ENCODE assay signal across 9 mouse cellular contexts in genomic region chr14:33734446-33735043, GRCm38 (mm10).
DNase-seq lines count a peak whose midpoint lies in the region; TF ChIP-seq lines count a peak whose summit lies in the region.
"Had no signal": no experiment of that assay in that cellular context is flagged by ENCODE, and none has a peak within 500 bp of the region (broad histone marks: within the 10 kb centered on the region; RNA-seq: fewer than 3 reads in every experiment).

No protein-coding gene starts in this region.

- WGBS in heart, embryonic 10.5 days = 86% methylated on average over 5 of the region's 5 CpGs

- peak; percentile 35 to 40 for DNase-seq in heart, postnatal 14 days
- no peak for DNase-seq in heart, embryonic 10.5 days (ENCODE audit: low spot score)
- peak; percentile 81 for DNase-seq in brain, embryonic 14.5 days (ENCODE audit: low read depth)
- DNase-seq in frontal cortex, postnatal 10 days (ENCODE audit: low spot score in 2 of 2) = peak; percentile 28 to 34
- peak; percentile 17 to 75 for DNase-seq in layer of hippocampus, postnatal 14 days (ENCODE audit: low spot score in 2 of 2)
- DNase-seq in right cerebral cortex, postnatal 4 days = peak; percentile 38
- DNase-seq in urinary bladder, postnatal 4 days (ENCODE audit: low spot score in 2 of 2) = no peak
- DNase-seq in thymus, postnatal 0 days (ENCODE audit: low spot score) = no peak

- peaks cover 8% of the 10 kb centered on the region; the same call in 1 of the 2 replicates for H3K27me3 ChIP-seq in heart, embryonic 10.5 days (ENCODE audit: insufficient read depth, poor library complexity, severe bottlenecking)

- no peak for TF ChIP-seq POLR2A in brain, embryonic 14.5 days (IDR thresholded peaks at IDR 0.05; ENCODE audit: borderline replicate concordance, extremely low read depth, insufficient read depth, insufficient read length, poor library complexity, severe bottlenecking)

- H3K9me3 ChIP-seq in heart, embryonic 10.5 days = no peaks in the 10 kb centered on the region
- H3K9me3 ChIP-seq: midbrain, embryonic 12.5 days had no signal

- no peaks in the 10 kb centered on the region for H3K36me3 ChIP-seq in heart, embryonic 10.5 days
- H3K36me3 ChIP-seq: midbrain, embryonic 12.5 days had no signal

- intact Hi-C loops in heart, postnatal 14 days (cut with DNase I) = no loop called here

- H3K4me3 ChIP-seq in heart, embryonic 10.5 days = no peak overlapping the region
- H3K4me3 ChIP-seq: midbrain, embryonic 12.5 days had no signal

- H3K27ac ChIP-seq in heart, embryonic 10.5 days = no peak overlapping the region
- H3K27ac ChIP-seq: midbrain, embryonic 12.5 days had no signal

- no peaks in the 10 kb centered on the region for H3K4me1 ChIP-seq in heart, embryonic 10.5 days

- TF ChIP-seq CTCF in brain, embryonic 14.5 days (IDR thresholded peaks at IDR 0.05; ENCODE audit: borderline replicate concordance, extremely low read depth, insufficient read depth, insufficient read length) = no peak

Comparison
In these comparisons a context has a peak if more than half of its experiments do, and no peak if none do; other contexts are left out.
1. DNase-seq: peak in heart, postnatal 14 days (2 of 2), brain, embryonic 14.5 days (single experiment), frontal cortex, postnatal 10 days (2 of 2), layer of hippocampus, postnatal 14 days (2 of 2) and right cerebral cortex, postnatal 4 days (single experiment); none in heart, embryonic 10.5 days (single experiment), urinary bladder, postnatal 4 days (0 of 2) and thymus, postnatal 0 days (single experiment).